Mouse (Mus musculus) adrenal gland, adult 2 months (tissue): ENCODE measurements around the gene Gm17728. TPM values are rescaled to one million over a fixed set of nuclear protein-coding genes. Genes with fewer than 3 reads are reported as not detected.
"Not testable (repeated sequence)": the region's sequence is repeated elsewhere in the genome, so short reads cannot be mapped to it uniquely, and the experiment has no call there.

Experiments used
- DNase-seq: peaks from one replicate; pipeline ENCODE4 v3.0.0; 2021
- long read RNA-seq: library from polyadenylated mRNA; stranded (forward); transcript quantifications from one replicate; pipeline ENCODE4 v2.0.0, GENCODE M21; 2021
- polyA plus RNA-seq: library from polyadenylated mRNA; depleted of rRNA; stranded (reverse); fragments of >200 nt; gene quantifications from 2 replicates; pipeline ENCODE4 v1.2.3, GENCODE M21; 2012; rRNA removed
- total RNA-seq, 2 experiments: library from RNA; stranded (reverse); gene quantifications; 2 replicates each; pipeline ENCODE4 v1.2.3; 2021

Gene Gm17728
- not detected for total RNA-seq
- not detected in 2 replicates for polyA plus RNA-seq
- long read RNA-seq = 0 reads

GRCm38 (mm10) chr17:9421760-9422159 lies at the start of gene Gm17728:
Gene Gm17728, plus strand, starts transcription at chr17:9422060.
- not testable (repeated sequence) for DNase-seq

GRCm38 (mm10) chr17:9397493-9397892 lies 24.4 kb upstream of the Gm17728 start:
- DNase-seq = no peak

GRCm38 (mm10) chr17:9398551-9398950 lies 23.3 kb upstream of the Gm17728 start:
- DNase-seq = peak; percentile 9

- no peak for DNase-seq
These were observed 17.9 kb upstream of the Gm17728 start for GRCm38 (mm10) chr17:9403991-9404390.

- DNase-seq = no peak
These were observed 14.2 kb upstream of the Gm17728 start for GRCm38 (mm10) chr17:9407640-9408039.

- no peak for DNase-seq
These were observed 2.8 kb upstream of the Gm17728 start for GRCm38 (mm10) chr17:9419016-9419415.

GRCm38 (mm10) chr17:9428374-9428994 lies 6.6 kb downstream of the Gm17728 start:
- no peak for DNase-seq

- DNase-seq = no peak
These were observed 18.3 kb downstream of the Gm17728 start for GRCm38 (mm10) chr17:9439997-9440655.

GRCm38 (mm10) chr17:9456406-9456805 lies 34.5 kb downstream of the Gm17728 start:
- no peak for DNase-seq

- no peak for DNase-seq
These were observed 39.0 kb downstream of the Gm17728 start for GRCm38 (mm10) chr17:9460904-9461303.

Other genes starting within 250 kb of the Gm17728 start
- gene Pabpc6, start 247.7 kb downstream of the Gm17728 start, total RNA-seq = not detected
- gene Pabpc6, start 247.7 kb downstream of the Gm17728 start, polyA plus RNA-seq = not detected in 2 replicates